In the genomic region with DNA sequence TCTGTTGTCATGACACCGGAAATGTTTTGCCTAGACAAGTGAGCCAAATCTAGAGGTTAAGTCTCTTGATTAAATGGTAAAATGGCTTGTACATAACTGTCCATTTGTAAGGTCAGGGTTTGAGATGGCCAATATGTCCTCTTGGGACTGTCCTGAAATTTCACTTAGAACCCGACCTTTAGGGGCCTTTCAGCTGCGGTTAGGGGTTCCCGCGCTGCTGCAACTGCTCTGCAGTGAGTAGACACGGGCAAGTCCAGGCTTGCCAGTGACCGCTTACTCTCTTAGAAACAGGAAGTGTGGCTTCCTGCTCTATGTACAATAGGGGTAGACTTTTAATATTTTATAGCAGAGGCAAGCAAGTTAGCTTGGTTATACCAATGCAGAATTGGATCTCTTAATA, we compare ENCODE assay signal across 12 mouse cellular contexts. TPM values are rescaled to one million over a fixed set of nuclear protein-coding genes. Genes with fewer than 3 reads are reported as not detected.
A peak's percentile ranks its signal among the peaks of the same experiment; 100 is the strongest.
DNase-seq lines count a peak whose midpoint lies in the region; ATAC-seq and TF ChIP-seq lines count a peak whose summit lies in the region.
"Had no signal": no experiment of that assay in that cellular context is flagged by ENCODE, and none has a peak within 500 bp of the region (broad histone marks: within the 10 kb centered on the region; RNA-seq: fewer than 3 reads in every experiment).

No protein-coding gene starts in this region.

- intact Hi-C loops in left cerebral cortex, postnatal 36 days (cut with DNase I) = no loop called here

- H3K27me3 ChIP-seq in lung, embryonic 14.5 days (ENCODE audit: insufficient read depth, low read length) = no peaks in the 10 kb centered on the region
- no peaks in the 10 kb centered on the region for H3K27me3 ChIP-seq in megakaryocyte, embryonic 14.5 days (replicated peaks)
- H3K27me3 ChIP-seq: limb, embryonic 15.5 days; neural tube, embryonic 12.5 days had no signal

- H3K36me3 ChIP-seq in lung, embryonic 14.5 days (ENCODE audit: insufficient read depth) = peaks cover 37% of the 10 kb centered on the region; the same call in 1 of the 2 replicates
- H3K36me3 ChIP-seq in megakaryocyte, embryonic 14.5 days (replicated peaks; ENCODE audit: low read length) = peaks cover 74% of the 10 kb centered on the region

- no peaks in the 10 kb centered on the region for H3K9me3 ChIP-seq in lung, embryonic 14.5 days (ENCODE audit: low read depth, low read length)
- no peaks in the 10 kb centered on the region for H3K9me3 ChIP-seq in megakaryocyte, embryonic 14.5 days
- H3K9me3 ChIP-seq: limb, embryonic 15.5 days; neural tube, embryonic 12.5 days had no signal

- peak overlapping the region; percentile 38; the same call in 1 of the 2 replicates for H3K27ac ChIP-seq in lung, embryonic 14.5 days (ENCODE audit: low read depth)
- H3K27ac ChIP-seq in brown adipose tissue, adult 24 weeks (replicated peaks; ENCODE audit: low read depth, low read length) = peak overlapping the region; percentile 56
- H3K27ac ChIP-seq: limb, embryonic 15.5 days; neural tube, embryonic 12.5 days had no signal

- 70% methylated on average over 7 of the region's 7 CpGs for WGBS in lung, embryonic 14.5 days

- no peaks in the 10 kb centered on the region for H3K4me1 ChIP-seq in lung, embryonic 14.5 days (ENCODE audit: insufficient read depth)
- H3K4me1 ChIP-seq in brown adipose tissue, adult 24 weeks (ENCODE audit: control insufficient read depth, insufficient read depth, insufficient read length, low read length) = peaks cover 3% of the 10 kb centered on the region; the same call in 1 of the 2 replicates
- peaks cover 67% of the 10 kb centered on the region for H3K4me1 ChIP-seq in megakaryocyte, embryonic 14.5 days
- H3K4me1 ChIP-seq: limb, embryonic 15.5 days; neural tube, embryonic 12.5 days had no signal

- ATAC-seq in lung, embryonic 14.5 days (ENCODE audit: insufficient read depth) = no peak
- ATAC-seq in CD4-positive, CD25-positive, alpha-beta regulatory T cell, adult 4 months = peak; percentile 56

- DNase-seq in lung, embryonic 14.5 days = peak; percentile 34
- no peak for DNase-seq in lung, postnatal 4 days
- DNase-seq in gastrocnemius, adult 8-10 months (ENCODE audit: low spot score in 2 of 2) = no peak
- no peak for DNase-seq in adrenal gland, postnatal 14 days
- DNase-seq in left cerebral cortex, postnatal 36 days (ENCODE audit: low spot score in 2 of 2) = no peak
- DNase-seq: right cerebral cortex, postnatal 4 days; thymus, postnatal 4 days had no signal

- 0 out of 2 replicates have a peak overlapping the region, but pooled peaks have one; percentile 8 for H3K4me2 ChIP-seq in lung, embryonic 14.5 days
- H3K4me2 ChIP-seq: limb, embryonic 15.5 days; neural tube, embryonic 12.5 days had no signal

- TF ChIP-seq CTCF in lung, embryonic 14.5 days (IDR thresholded peaks at IDR 0.05; ENCODE audit: low read depth) = no peak

- no peak overlapping the region for H3K9ac ChIP-seq in lung, embryonic 14.5 days
- H3K9ac ChIP-seq: limb, embryonic 15.5 days; neural tube, embryonic 12.5 days had no signal

- no peak overlapping the region for H3K4me3 ChIP-seq in lung, embryonic 14.5 days (ENCODE audit: low read depth, low read length)
- no peak overlapping the region for H3K4me3 ChIP-seq in brown adipose tissue, adult 24 weeks (ENCODE audit: insufficient read depth, low read depth, low read length)
- peak overlapping the region; percentile 91 for H3K4me3 ChIP-seq in megakaryocyte, embryonic 14.5 days (replicated peaks)
- H3K4me3 ChIP-seq: limb, embryonic 15.5 days; neural tube, embryonic 12.5 days had no signal

RNA-seq across cellular contexts. Expression of a gene that starts 12.1 kb away (rescaled TPM):
- polyA plus RNA-seq in lung, embryonic 14.5 days (2014; fragmentation: Nextera tagmentation; extraction: Ambion mirVana) = 19.5 and 23.2 TPM in 2 replicates
- 10 to 100 TPM; 65.5 to 74.2 TPM for polyA plus RNA-seq in CD4-positive, CD25-positive, alpha-beta regulatory T cell, adult 4 months (2017; shearing (Covaris generic))
- 17.8 and 35.9 TPM in 2 replicates for polyA plus RNA-seq in brown adipose tissue, adult 24 weeks (2012; ENCODE audit: insufficient read depth, insufficient read length, missing spikeins)
- polyA plus RNA-seq in megakaryocyte, embryonic 14.5 days (2012; ENCODE audit: insufficient read depth, low replicate concordance) = 2.1 and 3.5 TPM in 2 replicates
- 10 to 100 TPM; 36.9 to 51.2 (median 41.7) TPM for total RNA-seq in gastrocnemius, adult 8-10 months (2022)
- total RNA-seq in adrenal gland, postnatal 14 days (2021) = 32.3 and 40.2 TPM in 2 replicates
- 10 to 100 TPM; 35.5 to 45.7 TPM for total RNA-seq in left cerebral cortex, postnatal 36 days (2021)
